Mouse (Mus musculus) left cerebral cortex, adult 11 months (tissue): ENCODE results near the gene Xpnpep3.
"Not testable (repeated sequence)": the region's sequence is repeated elsewhere in the genome, so short reads cannot be mapped to it uniquely, and the experiment has no call there.

ENCODE experiments used
- DNase-seq: peaks from one replicate; pipeline ENCODE4 v3.0.0; 2022; ENCODE audit warnings: low spot score

Xpnpep3 gene

GRCm38 (mm10) chr15:81399297-81399637 is 671 bp upstream of the Xpnpep3 start:
- DNase-seq = no peak

DNA sequence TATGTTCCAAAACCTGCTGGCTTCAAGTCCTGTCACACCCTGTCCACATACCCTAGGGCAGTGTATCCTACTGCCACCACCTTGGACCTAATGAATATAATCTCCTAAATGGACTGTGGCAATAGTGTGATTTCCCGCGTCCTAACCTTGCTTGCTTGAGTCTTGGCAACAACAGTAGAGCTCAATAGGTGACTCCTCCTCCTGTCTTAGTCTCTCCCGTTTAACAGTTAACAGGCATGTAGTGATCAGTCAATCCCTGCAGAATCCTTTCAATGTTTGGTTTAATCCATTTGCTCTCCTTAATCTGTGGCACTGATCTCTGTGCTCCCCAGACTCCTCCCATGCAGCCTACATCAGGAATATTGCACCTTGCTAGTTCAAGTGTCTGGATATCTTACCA is 5.1 kb downstream of the Xpnpep3 start:
- no peak for DNase-seq

DNA sequence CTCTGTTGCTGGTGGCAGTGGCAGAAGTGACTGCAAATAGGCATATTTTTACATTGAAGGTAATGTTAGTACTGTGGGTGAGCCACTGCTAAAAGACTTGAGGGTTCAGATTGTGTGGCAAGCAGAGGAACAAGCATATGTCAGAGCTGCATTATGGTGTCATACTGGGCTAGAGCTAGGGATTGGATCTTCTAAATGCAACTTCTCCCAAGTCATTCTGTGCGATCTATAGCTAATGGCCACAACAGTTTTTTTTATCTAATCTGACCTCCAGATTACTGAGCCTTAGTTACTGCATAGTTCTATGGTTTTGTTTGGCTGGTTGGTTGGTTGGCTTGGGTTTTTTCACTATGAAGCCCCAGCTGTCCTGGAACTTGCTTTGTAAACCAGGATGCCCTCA is 8.3 kb downstream of the Xpnpep3 start, which contains the start of gene Dnajb7:
Gene Dnajb7 (minus strand): TSS at position 101 of the 400 bp plus-strand sequence.
- DNase-seq = no peak

GRCm38 (mm10) chr15:81416763-81417310 is 16.9 kb downstream of the Xpnpep3 start:
- DNase-seq = not testable (repeated sequence)

- DNase-seq = no peak
Observed at GRCm38 (mm10) chr15:81418065-81418464, 18.1 kb downstream of the Xpnpep3 start.

GRCm38 (mm10) chr15:81421454-81421853 is 21.5 kb downstream of the Xpnpep3 start:
- no peak for DNase-seq

DNA sequence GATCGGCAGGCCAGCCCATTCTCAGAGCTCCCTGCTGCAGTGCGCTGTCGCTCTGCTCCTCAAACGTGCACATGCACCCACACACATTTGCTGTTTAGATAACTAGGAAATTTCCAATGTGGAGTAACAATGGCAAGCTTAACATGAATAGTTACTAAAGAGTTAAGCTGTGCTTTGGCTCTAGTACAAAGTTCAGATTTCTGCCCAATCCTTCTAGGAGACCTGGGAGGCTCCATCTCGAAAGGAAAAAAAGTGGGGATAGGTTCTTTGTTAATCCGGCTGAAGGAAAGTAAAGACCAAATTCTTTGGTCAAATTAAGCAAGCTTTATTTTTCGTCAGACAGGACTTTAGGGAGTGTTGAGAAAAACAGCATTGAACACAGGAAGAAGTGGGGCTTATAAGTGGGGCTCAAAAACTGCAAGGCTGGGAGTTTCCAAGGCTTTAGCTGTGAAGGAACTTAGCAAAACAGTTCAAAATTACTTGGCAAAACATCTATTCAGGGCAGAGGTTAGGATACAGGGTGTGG is 22.3 kb downstream of the Xpnpep3 start:
- no peak for DNase-seq

GRCm38 (mm10) chr15:81425311-81425710 is 25.4 kb downstream of the Xpnpep3 start:
- no peak for DNase-seq

DNA sequence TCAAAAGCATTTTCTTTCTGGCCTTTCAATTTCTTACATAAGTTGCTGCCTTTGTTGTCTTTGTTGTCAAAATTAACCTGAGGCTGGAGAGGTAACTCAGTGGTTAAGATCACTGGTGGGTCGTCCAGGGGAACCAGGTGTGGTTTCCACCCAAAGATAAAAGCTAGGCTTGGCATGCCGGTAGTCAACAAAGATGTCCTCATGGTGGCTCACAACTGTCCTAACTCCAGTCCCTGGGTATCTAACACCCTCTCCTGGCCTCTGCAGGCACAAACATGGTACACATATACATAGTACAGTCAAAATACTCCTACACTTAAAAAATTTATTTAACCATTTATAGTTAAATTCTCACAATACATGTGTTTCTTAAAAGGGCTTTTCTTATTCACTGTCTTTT is 28.0 kb downstream of the Xpnpep3 start:
- no peak for DNase-seq

DNA sequence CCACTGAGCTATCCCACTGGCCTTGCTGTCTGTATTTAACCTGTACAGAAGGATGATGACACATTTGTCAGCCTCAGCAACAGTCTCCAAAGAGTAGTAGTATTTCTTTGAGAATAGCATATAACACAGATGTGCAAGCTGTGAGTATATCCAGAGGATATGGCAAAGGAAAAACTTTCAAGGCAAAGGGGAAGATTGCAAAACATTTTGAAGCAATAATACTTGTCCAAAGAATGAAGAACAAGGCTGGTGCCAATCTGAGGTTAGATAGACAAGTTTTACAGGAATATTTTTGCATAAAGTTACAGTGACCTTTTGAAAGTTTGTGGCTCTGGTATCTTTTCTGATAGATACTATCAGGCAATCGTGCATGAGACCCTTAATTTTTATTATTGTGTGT is 31.3 kb downstream of the Xpnpep3 start:
- no peak for DNase-seq

DNA sequence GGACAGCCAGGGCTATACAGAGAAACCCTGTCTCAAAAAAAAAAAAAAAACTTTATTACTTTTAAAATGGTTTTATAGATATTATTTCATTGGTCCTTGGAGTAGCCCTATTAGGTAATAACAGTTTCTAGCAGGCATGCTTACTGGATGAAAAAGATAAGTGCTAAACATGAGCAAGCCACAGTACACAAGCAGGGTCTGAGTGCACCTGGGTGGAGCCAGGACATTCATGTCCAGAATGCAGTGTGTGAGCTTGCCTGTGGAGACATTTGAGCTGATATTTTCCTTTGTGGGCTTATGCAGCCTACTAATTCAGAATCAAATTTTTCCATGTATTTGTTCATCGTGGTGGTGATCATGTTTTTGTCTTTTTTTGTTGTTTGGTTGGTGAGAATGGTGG is 38.4 kb downstream of the Xpnpep3 start:
- DNase-seq = no peak

DNA sequence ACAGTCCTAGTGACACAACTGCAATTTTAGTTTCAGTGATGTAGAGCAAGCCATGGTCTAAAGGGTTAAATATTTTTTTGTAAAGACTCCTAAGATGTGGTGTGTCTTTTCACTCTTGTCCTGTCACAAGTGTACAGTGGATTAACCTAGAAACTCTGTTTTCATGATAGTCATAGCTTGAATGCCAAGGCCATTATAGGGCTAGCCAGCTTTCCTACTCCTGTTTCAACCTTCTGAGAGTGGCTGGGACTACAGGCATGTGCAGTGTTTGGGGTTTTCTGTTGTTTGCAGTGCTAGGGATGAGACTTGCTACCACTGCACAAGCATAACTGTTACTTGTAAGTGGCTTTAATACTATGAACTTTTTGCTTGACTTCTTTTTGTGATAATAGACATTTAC is 39.3 kb downstream of the Xpnpep3 start:
- DNase-seq = no peak

- DNase-seq = peak; percentile 41
Observed at GRCm38 (mm10) chr15:81448463-81448862, 48.5 kb downstream of the Xpnpep3 start.

- DNase-seq = no peak
Observed at GRCm38 (mm10) chr15:81461523-81461922, 61.6 kb downstream of the Xpnpep3 start.

DNA sequence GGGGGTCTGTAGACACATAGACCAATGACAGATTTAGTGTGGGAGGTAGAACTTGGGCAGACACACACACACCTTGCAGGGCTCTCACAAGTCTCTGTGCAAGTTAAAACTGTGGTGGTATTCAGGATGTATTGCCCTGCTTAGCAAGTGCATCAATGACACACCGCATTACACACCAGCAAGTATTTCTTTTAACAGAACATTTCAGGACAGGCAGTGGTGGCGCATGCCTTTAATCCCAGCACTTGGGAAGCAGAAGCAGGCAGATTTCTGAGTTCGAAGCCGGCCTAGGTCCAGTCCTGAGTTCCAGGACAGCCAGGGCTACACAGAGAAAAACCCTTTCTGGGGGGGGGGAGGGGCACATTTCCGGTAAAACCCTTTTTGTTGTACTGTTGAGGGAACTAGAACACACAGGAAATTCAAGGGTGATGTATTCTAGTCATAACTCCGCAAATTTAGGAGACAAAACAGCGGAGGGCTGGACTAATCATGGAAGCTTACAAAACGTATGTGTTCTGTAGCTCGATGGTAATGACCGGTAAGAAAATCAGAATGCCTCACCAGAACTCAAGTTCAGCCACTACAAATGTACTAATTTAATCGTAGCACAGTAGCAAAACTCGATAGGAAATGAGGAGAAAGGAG is 65.2 kb downstream of the Xpnpep3 start:
- DNase-seq = no peak

- DNase-seq = peak; percentile 98
Observed at GRCm38 (mm10) chr15:81465901-81466737, 66.2 kb downstream of the Xpnpep3 start, which contains the start of gene Rbx1. TSS of gene Rbx1 (plus strand) at chr15:81466296.

DNA sequence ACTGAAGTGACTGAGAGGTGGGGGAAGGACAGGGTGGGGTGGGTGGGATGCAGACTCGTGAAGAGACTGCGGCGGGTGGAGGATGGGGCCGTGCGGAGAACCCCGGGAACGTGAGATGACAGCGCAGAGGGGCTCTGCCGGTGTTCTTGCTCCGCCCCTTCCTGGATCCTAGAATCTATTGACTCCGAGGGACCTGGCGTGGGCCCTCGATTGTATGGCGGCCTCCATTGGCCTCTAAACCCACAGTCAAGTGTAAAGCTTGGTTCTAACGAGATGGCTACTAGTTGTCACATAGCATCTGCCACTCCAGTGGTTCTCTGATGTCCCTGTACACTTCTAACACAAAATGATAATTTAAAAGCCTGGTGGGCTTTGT is 66.8 kb downstream of the Xpnpep3 start:
- DNase-seq = no peak

DNA sequence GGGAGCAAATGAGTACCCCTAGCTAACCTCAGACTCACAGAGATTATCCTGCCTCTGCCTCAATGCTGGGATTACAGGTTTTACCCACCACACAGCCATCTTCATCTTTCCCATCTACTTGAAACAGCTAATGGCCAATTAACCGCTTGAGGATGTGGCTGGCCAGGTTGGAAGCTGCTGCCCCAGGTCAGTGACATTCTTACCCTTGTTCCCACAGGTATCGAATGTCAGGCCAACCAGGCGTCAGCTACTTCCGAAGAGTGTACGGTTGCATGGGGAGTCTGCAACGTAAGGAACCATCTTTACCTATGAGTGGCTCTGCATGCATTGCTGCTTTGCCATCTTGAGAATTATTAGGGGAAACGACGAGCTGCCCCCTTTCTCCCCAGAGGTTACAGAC is 70.8 kb downstream of the Xpnpep3 start:
- DNase-seq = no peak

DNA sequence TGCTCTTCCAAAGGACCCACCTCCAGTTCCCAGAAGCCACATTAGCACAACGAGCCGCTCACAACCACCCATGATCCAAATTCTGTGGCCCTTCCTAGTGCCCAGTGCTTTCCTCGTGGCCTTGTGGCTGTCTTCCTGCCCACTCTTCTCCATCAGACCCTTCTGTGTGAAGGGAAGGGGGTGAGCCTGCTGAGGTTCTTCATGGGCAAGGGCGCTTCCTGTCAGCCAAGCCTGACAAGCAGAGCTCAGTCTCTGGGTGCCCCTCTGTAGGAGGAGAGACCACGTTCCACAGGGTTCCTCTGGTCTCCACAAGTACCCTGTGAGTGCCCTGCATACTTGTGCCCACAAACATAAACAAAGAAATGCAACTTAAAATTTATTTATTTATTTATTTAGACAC is 72.3 kb downstream of the Xpnpep3 start:
- no peak for DNase-seq

GRCm38 (mm10) chr15:81475654-81476053 is 75.7 kb downstream of the Xpnpep3 start:
- no peak for DNase-seq

GRCm38 (mm10) chr15:81476597-81476996 is 76.7 kb downstream of the Xpnpep3 start:
- DNase-seq = no peak

GRCm38 (mm10) chr15:81479446-81480213 is 79.7 kb downstream of the Xpnpep3 start:
- no peak for DNase-seq
